Mouse (Mus musculus) liver, postnatal 0 days (tissue): ENCODE measurements at regions not wholly inside any gene's neighbourhood (a gene's known extent, or its start where the extent isn't known, plus 50 kb on each side); places are given as distances from the start of the nearest gene placed in this dataset.

Source experiments
- CTCF ChIP-seq: sonication (generic); IDR thresholded peaks from 2 replicates; pipeline ENCODE4 v1.5.1; 2016; ENCODE audit warnings: antibody characterized with exemption, low read depth
- EP300 ChIP-seq: IDR thresholded peaks from 2 replicates; pipeline ENCODE4 v1.6.1; 2016; ENCODE audit warnings: antibody characterized with exemption, low read depth, mild to moderate bottlenecking

- no peak for TF ChIP-seq EP300
- TF ChIP-seq CTCF: no peak
Measured at GRCm38 (mm10) chr1:73764611-73765333, 359.5 kb downstream of the Tns1 start.
